Mouse (Mus musculus) olfactory bulb, adult 2 months (tissue): ENCODE results near the gene Ndufaf2.

Experiments used
- CTCF ChIP-seq: fragments of 200-500 bp; IDR thresholded peaks from 2 replicates; pipeline ENCODE4 v1.5.1; 2012; ENCODE audit warnings: low read depth, mild to moderate bottlenecking, low read length, moderate library complexity; ENCODE audit not compliant: insufficient read depth
- POLR2A ChIP-seq: fragments of 200-500 bp; IDR thresholded peaks from 2 replicates; pipeline ENCODE4 v1.6.1; 2012; ENCODE audit warnings: mild to moderate bottlenecking, low read depth, low read length, moderate library complexity; ENCODE audit not compliant: insufficient read depth

DNA sequence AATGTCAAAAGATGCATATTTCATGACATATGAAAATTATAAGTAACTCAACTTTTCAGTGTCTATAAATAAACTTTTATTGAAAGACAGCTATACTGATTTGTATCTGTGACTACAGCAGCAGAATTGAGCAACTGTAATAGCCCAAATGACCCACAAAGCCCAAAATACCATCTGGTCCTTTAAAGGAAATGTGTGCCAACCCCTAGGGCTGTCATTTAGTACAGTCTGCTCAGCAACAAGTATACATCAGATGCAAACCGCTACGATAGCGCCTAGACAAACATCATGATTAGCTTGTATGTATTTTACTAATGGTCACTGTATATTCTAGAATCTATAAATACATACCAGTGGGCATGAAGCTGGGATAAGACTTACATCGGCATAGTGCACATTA lies 74.3 kb downstream of the Ndufaf2 start:
- TF ChIP-seq POLR2A (no peak), CTCF (no peak)
